Mouse (Mus musculus): ENCODE data around the gene Pcdh15.

DNA sequence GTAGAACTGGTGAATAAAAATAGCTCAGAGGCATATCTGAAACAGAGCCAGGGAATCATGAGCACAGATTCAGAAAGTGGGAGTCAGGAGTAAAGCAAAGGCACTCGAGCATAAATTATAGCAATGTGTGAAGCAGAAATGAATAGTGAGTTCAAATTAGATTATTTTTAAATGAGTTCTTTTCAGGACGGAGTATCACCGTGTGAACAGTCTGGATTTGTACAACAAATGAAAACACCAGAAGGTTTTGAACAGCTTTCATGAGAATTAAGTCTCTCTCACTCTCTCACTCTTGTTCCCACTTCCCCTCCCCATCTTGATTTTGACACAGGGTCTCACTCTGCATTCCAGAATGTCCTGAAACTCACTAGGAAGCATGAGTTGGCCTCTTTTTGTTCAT is 1381.6 kb downstream of the Pcdh15 start:
- no peak for TF ChIP-seq CTCF (conservative IDR thresholded peaks at IDR 0.05; ENCODE audit: insufficient read depth, insufficient read length, low read depth, low read length)
- no peak for TF ChIP-seq POLR2A (IDR thresholded peaks at IDR 0.05; ENCODE audit: low read depth, low read length)
